Mouse (Mus musculus) retina, postnatal 1 day (tissue): ENCODE data around the gene Srrd.

Experiments used
- DNase-seq: peaks from one replicate; pipeline ENCODE4 v3.0.0-alpha.2; 2012

Srrd gene

GRCm38 (mm10) chr5:112313222-112313885 is 29.5 kb downstream of the Srrd start:
- no peak for DNase-seq

- no peak for DNase-seq
These were observed 37.0 kb downstream of the Srrd start for GRCm38 (mm10) chr5:112305842-112306241.

DNA sequence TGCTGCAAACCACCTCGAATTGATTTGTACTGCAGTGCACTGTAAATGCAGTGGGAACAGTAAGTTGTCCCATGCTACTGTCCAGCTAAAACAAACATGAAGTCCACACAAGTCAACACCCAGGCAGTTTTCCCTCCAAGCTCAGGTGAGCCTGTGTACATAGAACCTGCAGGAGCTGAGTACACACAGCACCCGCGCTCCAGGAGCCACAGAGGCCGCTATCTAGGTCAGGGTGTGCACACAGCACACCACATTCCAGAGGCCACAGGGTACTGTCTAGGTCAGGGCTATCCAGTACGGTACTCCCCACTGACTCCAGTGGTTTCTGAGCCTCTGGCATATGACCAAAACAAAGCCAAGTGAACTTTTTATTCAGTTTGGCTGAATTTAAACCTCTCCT is 40.5 kb downstream of the Srrd start:
- no peak for DNase-seq

DNA sequence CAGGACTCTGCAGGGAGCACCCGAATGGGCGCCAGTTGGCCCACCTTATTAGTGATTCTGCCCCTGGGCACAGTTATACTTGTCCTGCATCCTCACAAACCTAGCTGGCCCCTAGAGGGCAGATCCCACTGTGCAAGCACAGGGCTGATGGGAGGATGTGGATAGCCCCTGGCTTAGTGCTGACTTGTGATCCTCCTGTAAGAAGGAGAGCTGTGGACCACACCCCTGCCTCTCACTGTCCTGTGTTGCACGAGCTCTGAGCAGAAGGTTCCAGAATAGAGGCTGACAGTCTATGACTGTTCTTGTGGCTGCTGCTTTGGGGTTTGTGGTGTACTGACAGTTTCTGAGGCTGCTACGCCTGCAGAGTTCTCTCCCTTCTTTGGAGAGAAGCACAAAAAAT is 41.1 kb downstream of the Srrd start:
- no peak for DNase-seq

DNA sequence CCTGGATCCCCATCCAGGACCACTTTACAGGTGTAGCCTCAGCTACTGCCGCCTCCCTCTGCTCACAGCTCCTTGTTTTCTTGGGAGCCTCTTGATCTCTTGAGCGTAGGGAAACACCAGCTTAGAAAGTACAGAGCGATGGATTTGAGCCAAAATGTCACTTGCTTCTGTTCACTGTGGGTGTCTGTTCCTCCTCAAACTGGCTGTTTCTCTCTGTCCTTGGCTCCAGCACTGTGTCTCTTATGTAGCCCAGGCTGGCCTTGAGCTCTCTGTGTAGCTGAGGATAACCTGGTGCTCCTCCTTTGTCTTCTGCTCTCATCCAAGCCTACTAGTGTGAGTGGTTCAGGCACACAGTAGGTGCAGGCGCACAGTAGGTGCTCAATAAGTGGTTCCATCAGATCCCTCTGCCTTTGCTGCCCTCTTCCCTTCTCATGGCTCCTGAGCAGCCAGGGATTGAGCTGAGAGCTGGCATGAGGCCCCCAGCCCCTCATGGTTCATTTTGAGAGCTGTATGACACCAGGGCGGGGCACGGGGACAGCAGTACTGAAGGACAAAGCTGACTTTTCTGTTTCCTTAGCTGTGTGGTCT is 42.0 kb downstream of the Srrd start:
- DNase-seq = no peak

- no peak for DNase-seq
These were observed 42.7 kb downstream of the Srrd start for GRCm38 (mm10) chr5:112300112-112300511.

- no peak for DNase-seq
These were observed 43.4 kb downstream of the Srrd start for GRCm38 (mm10) chr5:112299399-112299798.

DNA sequence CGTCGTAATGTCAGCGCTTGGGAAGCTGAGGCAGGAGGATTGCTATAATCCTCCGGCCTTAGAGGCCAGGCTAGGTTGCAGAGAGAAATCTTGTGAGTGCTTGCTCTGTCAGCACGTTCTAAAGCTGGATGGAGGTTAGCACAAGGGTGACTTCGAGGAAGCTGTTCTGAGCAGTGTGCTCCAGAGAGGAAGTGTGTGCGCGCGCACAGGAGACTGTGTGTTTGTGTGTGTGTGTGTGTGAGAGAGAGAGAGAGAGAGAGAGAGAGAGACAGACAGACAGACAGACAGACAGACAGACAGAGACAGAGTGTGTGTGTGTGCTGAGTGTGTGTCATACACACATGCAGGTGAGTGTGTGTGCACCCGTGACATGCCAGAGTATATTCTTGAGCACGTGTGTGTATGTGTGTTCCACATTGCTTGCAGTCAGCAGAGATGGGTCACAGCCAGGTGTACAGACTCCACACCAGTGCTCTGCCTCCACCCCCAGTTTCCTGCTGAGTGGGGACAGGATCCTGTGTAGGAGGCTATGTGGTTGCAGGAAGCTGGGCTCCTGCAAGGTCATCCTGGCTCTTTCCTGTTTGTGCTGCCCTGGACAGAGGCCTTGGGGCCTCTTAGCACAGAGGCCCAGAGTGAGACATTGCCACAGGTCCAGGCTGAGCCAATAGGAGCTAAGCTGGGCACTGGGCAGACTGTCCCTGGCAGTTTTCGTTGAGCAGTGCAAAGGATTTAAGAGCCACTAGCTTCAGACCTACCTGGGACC is 44.4 kb downstream of the Srrd start:
- DNase-seq = no peak

- no peak for DNase-seq
These were observed 45.6 kb downstream of the Srrd start for GRCm38 (mm10) chr5:112297257-112297656.

DNA sequence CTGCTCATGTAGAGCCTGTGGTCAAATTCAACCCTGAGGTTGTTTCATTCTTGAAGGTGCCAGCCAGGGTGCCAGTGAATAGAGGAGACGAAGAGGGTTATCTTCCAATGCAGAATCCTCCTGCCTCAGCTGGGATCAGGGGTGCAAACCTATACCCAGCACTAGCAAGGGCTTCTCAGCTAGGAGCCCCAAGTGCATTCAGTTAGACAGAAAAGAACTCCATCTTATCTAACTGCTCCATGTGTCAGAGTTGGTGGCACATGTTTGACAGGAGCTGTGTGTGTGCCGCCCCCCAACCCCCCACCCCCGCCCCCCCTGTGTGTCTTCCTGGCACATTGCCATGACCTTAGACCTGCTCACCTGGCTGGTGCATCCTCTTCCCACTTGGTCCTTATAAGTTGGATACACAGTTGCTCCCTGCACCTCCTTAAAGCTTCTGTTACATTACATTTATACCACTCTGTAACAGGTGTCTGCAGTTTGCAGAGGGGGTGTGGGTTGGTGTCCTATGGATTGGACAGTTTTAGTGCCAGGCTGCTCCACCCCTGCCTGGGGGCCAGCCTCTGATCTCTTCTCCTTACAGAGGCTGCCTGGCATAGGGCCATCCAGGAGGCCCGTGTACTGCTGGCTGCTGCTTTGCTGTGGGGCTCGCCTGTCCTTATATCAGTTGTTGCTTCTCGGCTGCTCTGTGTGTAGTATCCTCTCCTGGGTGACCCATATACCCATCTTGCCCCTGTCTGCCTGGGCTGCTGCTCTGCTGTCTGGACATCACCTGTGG is 46.2 kb downstream of the Srrd start:
- DNase-seq = no peak

- no peak for DNase-seq
These were observed 47.3 kb downstream of the Srrd start for GRCm38 (mm10) chr5:112295564-112295963.

DNA sequence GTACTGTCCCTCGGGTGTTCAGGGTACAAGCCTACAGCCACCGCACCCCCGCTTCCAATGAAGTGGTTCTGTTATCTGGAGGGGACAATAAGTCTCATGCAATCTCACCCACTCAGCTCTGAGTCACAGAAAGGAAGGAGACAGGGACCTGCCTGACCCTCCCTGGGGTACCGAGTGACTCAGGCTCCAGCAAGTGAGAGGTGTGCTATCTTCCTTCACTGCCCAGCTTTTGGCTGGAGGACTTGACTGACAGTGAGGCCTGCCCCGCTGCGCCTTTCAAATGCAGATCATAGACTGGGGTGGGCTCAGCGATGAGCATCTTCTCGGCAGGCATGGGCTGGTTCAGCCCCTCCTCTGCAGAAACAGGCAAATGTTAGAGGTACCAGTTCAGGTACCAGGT is 47.7 kb downstream of the Srrd start:
- no peak for DNase-seq

GRCm38 (mm10) chr5:112294696-112295095 is 48.1 kb downstream of the Srrd start:
- no peak for DNase-seq

DNA sequence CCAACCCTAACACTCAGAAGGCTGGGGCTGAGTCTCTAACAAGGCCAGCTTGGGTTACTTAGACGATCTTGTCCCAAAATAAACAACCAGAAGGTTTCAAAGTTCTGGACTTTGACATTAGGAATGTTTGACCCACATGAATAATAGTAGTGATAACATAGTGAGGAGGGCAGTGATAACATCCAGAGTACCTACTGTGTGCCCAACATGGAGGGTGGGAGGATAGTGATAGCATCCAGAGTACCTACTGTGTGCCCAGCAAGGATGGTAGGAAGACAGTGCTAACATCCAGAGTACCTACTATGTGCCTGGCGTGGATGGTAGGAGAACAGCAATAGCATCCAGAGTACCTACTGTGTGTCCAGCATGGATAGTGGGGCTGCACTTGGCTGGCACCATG is 49.0 kb downstream of the Srrd start:
- no peak for DNase-seq

- no peak for DNase-seq
These were observed 50.4 kb downstream of the Srrd start for GRCm38 (mm10) chr5:112292343-112292980.

DNA sequence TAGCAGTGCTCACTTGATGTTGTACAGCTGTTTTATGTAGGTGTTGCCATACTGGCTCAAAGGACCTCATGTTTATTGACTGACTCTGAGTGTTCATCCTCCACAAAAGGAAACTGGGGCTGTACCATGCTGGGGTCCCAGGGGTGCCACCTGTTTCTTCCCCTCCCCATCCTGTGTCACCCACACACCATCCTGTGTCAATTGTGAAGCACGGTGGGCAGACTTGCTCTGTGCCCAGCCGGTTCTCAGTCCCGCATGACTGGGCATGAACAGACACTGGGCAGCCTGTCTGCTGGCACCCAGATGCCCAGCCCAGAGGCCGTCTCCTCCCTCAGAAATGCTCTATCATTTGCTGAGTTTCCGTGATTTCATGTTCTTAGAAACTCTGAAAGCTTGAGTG is 51.0 kb downstream of the Srrd start:
- no peak for DNase-seq

- DNase-seq = no peak
These were observed 52.3 kb downstream of the Srrd start for GRCm38 (mm10) chr5:112290536-112290880.

GRCm38 (mm10) chr5:112289819-112290535 is 52.9 kb downstream of the Srrd start:
- DNase-seq = no peak

DNA sequence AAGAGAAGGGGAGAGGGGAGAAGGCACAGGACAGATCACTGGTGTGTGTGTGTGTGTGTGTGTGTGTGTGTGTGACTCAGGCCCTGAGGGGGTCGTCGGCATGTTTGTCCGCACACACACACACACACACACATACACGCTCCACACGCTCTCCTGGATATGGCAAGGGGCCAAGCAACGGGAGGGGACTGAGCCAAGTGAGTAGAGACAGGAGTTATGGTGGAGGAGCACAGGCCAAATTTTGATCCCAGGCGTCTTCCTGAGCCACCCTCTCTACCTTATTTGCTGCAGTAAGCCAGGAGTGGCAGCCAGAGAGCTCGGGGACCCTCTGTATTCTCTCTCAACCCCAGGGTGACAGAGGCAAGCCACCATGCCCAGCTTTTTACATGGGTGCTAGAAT is 53.6 kb downstream of the Srrd start:
- no peak for DNase-seq

GRCm38 (mm10) chr5:112288193-112289141 is 54.4 kb downstream of the Srrd start:
- DNase-seq = no peak

GRCm38 (mm10) chr5:112287652-112288051 is 55.2 kb downstream of the Srrd start:
- DNase-seq = no peak
